Comparison of ENCODE assay signal across 8 mouse cellular contexts in the genomic region with DNA sequence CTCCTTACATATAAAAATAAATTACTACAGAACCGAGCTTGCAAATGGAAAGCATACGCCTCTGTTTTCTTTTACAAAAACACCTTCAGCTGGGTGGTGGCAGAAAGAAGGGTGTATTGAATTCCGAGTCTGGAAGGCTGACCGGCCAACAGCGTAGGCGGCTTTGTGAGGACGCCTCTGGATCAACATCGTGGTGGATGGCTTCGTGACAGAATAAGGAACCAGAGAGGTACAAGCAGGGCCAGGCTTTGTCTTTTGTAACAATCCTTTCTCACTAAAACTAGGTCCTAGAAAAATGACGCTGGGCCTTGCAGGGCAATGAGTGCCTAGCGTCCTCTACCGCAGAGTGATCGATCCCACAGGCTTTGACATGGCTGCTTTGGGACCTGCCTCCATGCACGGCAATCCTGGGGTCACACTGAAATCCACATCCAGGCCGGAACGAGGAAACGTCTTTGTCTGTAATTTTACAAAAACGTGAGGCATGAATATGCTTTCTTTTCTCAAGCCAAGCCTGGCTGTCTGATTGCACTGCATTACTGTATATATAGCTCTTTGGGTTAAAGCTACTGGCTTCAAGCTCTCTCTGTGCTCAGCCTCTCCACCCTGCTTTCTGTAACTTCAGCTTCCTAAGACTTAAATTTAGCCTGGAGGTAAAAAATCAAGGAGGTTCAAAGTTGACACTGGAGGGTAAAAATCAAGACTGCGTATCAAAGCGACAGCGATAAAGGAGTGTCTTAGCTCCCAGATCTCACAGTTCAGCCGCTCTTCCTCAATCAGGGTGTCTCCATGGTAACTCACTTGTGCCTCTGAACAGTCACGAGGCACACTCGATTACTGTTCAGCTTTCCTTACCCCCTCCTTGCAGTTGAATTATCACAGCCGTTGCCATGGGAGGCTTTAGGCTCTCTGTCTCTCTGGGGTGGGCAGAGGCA. TPM values are rescaled to one million over a fixed set of nuclear protein-coding genes. Genes with fewer than 3 reads are reported as not detected.
DNase-seq lines count a peak whose midpoint lies in the region; ATAC-seq and TF ChIP-seq lines count a peak whose summit lies in the region.

No protein-coding gene starts in this region.

- H3K4me2 ChIP-seq in intestine, embryonic 14.5 days (ENCODE audit: low read length) = no peak overlapping the region
- no peak overlapping the region for H3K4me2 ChIP-seq in intestine, postnatal 0 days (replicated peaks; ENCODE audit: low read depth)
- H3K4me2 ChIP-seq in forebrain, embryonic 15.5 days (replicated peaks) = no peak overlapping the region
- peak overlapping the region; percentile 33 for H3K4me2 ChIP-seq in neural tube, embryonic 15.5 days

- no peak overlapping the region for H3K9ac ChIP-seq in intestine, embryonic 14.5 days (ENCODE audit: low read length)
- no peak overlapping the region for H3K9ac ChIP-seq in intestine, postnatal 0 days (ENCODE audit: low read depth, low read length)
- H3K9ac ChIP-seq in forebrain, embryonic 15.5 days (replicated peaks) = no peak overlapping the region; the same call in 1 of the 2 replicates
- peak overlapping the region; percentile 30 for H3K9ac ChIP-seq in neural tube, embryonic 15.5 days (replicated peaks)

- DNase-seq in intestine, embryonic 14.5 days (ENCODE audit: low spot score) = no peak
- peak; percentile 52 to 72 for DNase-seq in left cerebral cortex, postnatal 14 days (ENCODE audit: low spot score in 2 of 2)
- no peak for DNase-seq in adrenal gland, adult 18-20 months (ENCODE audit: low spot score in 2 of 2)
- no peak for DNase-seq in cerebellum, adult 11-12 months
- no peak for DNase-seq in kidney, adult 2 months

- intact Hi-C loops in left cerebral cortex, postnatal 14 days (cut with DNase I) = loop anchor here (5.0 kb wide), 1 partner anchor 96 kb away; the partner anchor contains the start of gene Sub1

- H3K9me3 ChIP-seq in intestine, embryonic 14.5 days (ENCODE audit: control insufficient read depth, low read length) = no peaks in the 10 kb centered on the region
- no peaks in the 10 kb centered on the region for H3K9me3 ChIP-seq in intestine, postnatal 0 days (ENCODE audit: control insufficient read depth)
- no peaks in the 10 kb centered on the region for H3K9me3 ChIP-seq in forebrain, embryonic 15.5 days
- H3K9me3 ChIP-seq in neural tube, embryonic 15.5 days (replicated peaks) = no peaks in the 10 kb centered on the region

- H3K27me3 ChIP-seq in intestine, embryonic 14.5 days (replicated peaks; ENCODE audit: control insufficient read depth, insufficient read depth, low read length) = no peaks in the 10 kb centered on the region
- no peaks in the 10 kb centered on the region for H3K27me3 ChIP-seq in intestine, postnatal 0 days (replicated peaks; ENCODE audit: control insufficient read depth, insufficient read depth, low read length)
- H3K27me3 ChIP-seq in forebrain, embryonic 15.5 days = no peaks in the 10 kb centered on the region
- no peaks in the 10 kb centered on the region for H3K27me3 ChIP-seq in neural tube, embryonic 15.5 days (replicated peaks)
- no peaks in the 10 kb centered on the region for H3K27me3 ChIP-seq in kidney, adult 2 months (replicated peaks; ENCODE audit: control insufficient read depth, insufficient read depth, low read length)

- no peaks in the 10 kb centered on the region for H3K36me3 ChIP-seq in intestine, embryonic 14.5 days (ENCODE audit: control insufficient read depth, insufficient read depth, low read length)
- H3K36me3 ChIP-seq in intestine, postnatal 0 days (ENCODE audit: control insufficient read depth, insufficient read depth) = no peaks in the 10 kb centered on the region
- H3K36me3 ChIP-seq in forebrain, embryonic 15.5 days = no peaks in the 10 kb centered on the region
- no peaks in the 10 kb centered on the region for H3K36me3 ChIP-seq in neural tube, embryonic 15.5 days
- no peaks in the 10 kb centered on the region for H3K36me3 ChIP-seq in kidney, adult 2 months (ENCODE audit: control insufficient read depth, insufficient read depth, low read length)

- TF ChIP-seq CTCF in intestine, postnatal 0 days (IDR thresholded peaks at IDR 0.05; ENCODE audit: low read depth) = no peak
- TF ChIP-seq CTCF in kidney, adult 2 months (conservative IDR thresholded peaks at IDR 0.05; ENCODE audit: insufficient read depth, insufficient read length, low read depth, low read length) = no peak

- 0 out of 2 replicates have a peak, but pooled peaks have one; percentile 62 for ATAC-seq in intestine, embryonic 14.5 days (replicated peaks; ENCODE audit: low FRiP score, low TSS enrichment, low read depth)
- ATAC-seq in intestine, postnatal 0 days = no peak
- ATAC-seq in forebrain, embryonic 15.5 days (replicated peaks) = peak; percentile 96
- ATAC-seq in neural tube, embryonic 15.5 days (ENCODE audit: low FRiP score) = peak; percentile 93

- 78% methylated on average over 25 of the region's 25 CpGs for WGBS in intestine, embryonic 14.5 days
- 73% methylated on average over 25 of the region's 25 CpGs for WGBS in intestine, postnatal 0 days
- 68% methylated on average over 25 of the region's 25 CpGs for WGBS in forebrain, embryonic 15.5 days
- 41% methylated on average over 25 of the region's 25 CpGs for WGBS in neural tube, embryonic 15.5 days
- WGBS in kidney, adult 2 months = 71% methylated on average over 25 of the region's 25 CpGs

- no peak overlapping the region for H3K4me3 ChIP-seq in intestine, embryonic 14.5 days (ENCODE audit: low read depth, low read length)
- H3K4me3 ChIP-seq in intestine, postnatal 0 days (ENCODE audit: low read depth, low read length) = no peak overlapping the region
- no peak overlapping the region for H3K4me3 ChIP-seq in forebrain, embryonic 15.5 days
- H3K4me3 ChIP-seq in neural tube, embryonic 15.5 days (replicated peaks) = 0 out of 2 replicates have a peak overlapping the region, but pooled peaks have one; percentile 5
- H3K4me3 ChIP-seq in kidney, adult 2 months (ENCODE audit: insufficient read depth, low read depth, low read length) = no peak overlapping the region

- no peaks in the 10 kb centered on the region for H3K4me1 ChIP-seq in intestine, embryonic 14.5 days (replicated peaks; ENCODE audit: control insufficient read depth, insufficient read depth, low read length)
- no peaks in the 10 kb centered on the region for H3K4me1 ChIP-seq in intestine, postnatal 0 days (replicated peaks; ENCODE audit: control insufficient read depth, insufficient read depth, low read length)
- peaks cover 12% of the 10 kb centered on the region for H3K4me1 ChIP-seq in forebrain, embryonic 15.5 days
- peaks cover 16% of the 10 kb centered on the region for H3K4me1 ChIP-seq in neural tube, embryonic 15.5 days
- no peaks in the 10 kb centered on the region for H3K4me1 ChIP-seq in kidney, adult 2 months (ENCODE audit: control insufficient read depth, insufficient read depth, low read length)

- H3K27ac ChIP-seq in intestine, embryonic 14.5 days (ENCODE audit: low read depth) = no peak overlapping the region
- H3K27ac ChIP-seq in intestine, postnatal 0 days (ENCODE audit: low read depth, low read length) = no peak overlapping the region
- H3K27ac ChIP-seq in forebrain, embryonic 15.5 days (replicated peaks) = peak overlapping the region; percentile 92
- peak overlapping the region; percentile 84 for H3K27ac ChIP-seq in neural tube, embryonic 15.5 days (replicated peaks)
- H3K27ac ChIP-seq in kidney, adult 2 months (ENCODE audit: insufficient read depth, low read depth, low read length) = no peak overlapping the region

- no peak for TF ChIP-seq POLR2A in kidney, adult 2 months (IDR thresholded peaks at IDR 0.05; ENCODE audit: low read depth, low read length)

RNA-seq across cellular contexts. Expression of gene Zfr, which starts 24.3 kb away (rescaled TPM):
- polyA plus RNA-seq in intestine, embryonic 14.5 days (2014; fragmentation: Nextera tagmentation; extraction: Ambion mirVana) = 144 and 157 TPM in 2 replicates
- 47.9 and 52.1 TPM in 2 replicates for polyA plus RNA-seq in intestine, postnatal 0 days (2015; fragmentation: Nextera tagmentation; extraction: Ambion mirVana)
- polyA plus RNA-seq in forebrain, embryonic 15.5 days (2015; fragmentation: Nextera tagmentation; extraction: Ambion mirVana) = 124 and 125 TPM in 2 replicates
- 100 to 1,000 TPM; 347 to 349 TPM for total RNA-seq in left cerebral cortex, postnatal 14 days (2021)
- 162 and 173 TPM in 2 replicates for polyA plus RNA-seq in neural tube, embryonic 15.5 days (2015; fragmentation: Nextera tagmentation; extraction: Ambion mirVana)
- 100 to 1,000 TPM; 178 to 179 TPM for total RNA-seq in adrenal gland, adult 18-20 months (2021)
- polyA plus RNA-seq in kidney, adult 2 months (2012; rRNA removed) = 79.8 and 80.8 TPM in 2 replicates

Comparison
In these comparisons a context has a peak if more than half of its experiments do, and no peak if none do; other contexts are left out.
1. DNase-seq: peak in left cerebral cortex, postnatal 14 days (2 of 2); none in intestine, embryonic 14.5 days (single experiment), adrenal gland, adult 18-20 months (0 of 2), cerebellum, adult 11-12 months (single experiment) and kidney, adult 2 months (single experiment).
2. H3K27ac ChIP-seq: peak in forebrain, embryonic 15.5 days (single experiment) and neural tube, embryonic 15.5 days (single experiment); none in intestine, embryonic 14.5 days (single experiment), intestine, postnatal 0 days (single experiment) and kidney, adult 2 months (single experiment).